Comparison of ENCODE assay signal across 14 mouse cellular contexts in the genomic region with DNA sequence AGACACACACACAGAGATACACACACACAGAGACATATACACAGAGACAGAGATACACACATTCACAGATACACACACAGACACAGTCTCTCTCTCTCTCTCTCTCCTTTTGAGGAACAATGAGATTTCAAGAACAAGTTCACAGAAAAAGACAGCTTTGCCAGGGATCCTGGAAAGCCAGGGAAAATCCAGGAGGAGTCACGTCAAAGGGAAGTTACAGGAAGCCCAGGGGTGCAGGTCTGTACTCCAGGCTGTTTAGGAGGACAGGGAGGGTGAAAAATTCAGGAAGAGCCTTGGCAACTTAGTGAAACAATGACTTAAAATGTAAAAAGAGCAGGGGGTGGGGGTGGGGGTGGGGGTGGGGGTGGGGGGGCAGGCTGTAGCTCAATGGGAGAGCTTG. TPM values are rescaled to one million over a fixed set of nuclear protein-coding genes. Genes with fewer than 3 reads are reported as not detected.
DNase-seq lines count a peak whose midpoint lies in the region; ATAC-seq and TF ChIP-seq lines count a peak whose summit lies in the region.
"Had no signal": no experiment of that assay in that cellular context is flagged by ENCODE, and none has a peak within 500 bp of the region (broad histone marks: within the 10 kb centered on the region; RNA-seq: fewer than 3 reads in every experiment).

No protein-coding gene starts in this region.

- TF ChIP-seq CTCF in hindbrain, postnatal 0 days (IDR thresholded peaks at IDR 0.05; ENCODE audit: low read depth), result no peak
- no peak for TF ChIP-seq CTCF in midbrain, postnatal 0 days (IDR thresholded peaks at IDR 0.05)
- TF ChIP-seq CTCF in liver, postnatal 0 days (IDR thresholded peaks at IDR 0.05; ENCODE audit: low read depth), result no peak

- peak; percentile 92 for DNase-seq in heart, adult 11 months
- DNase-seq in heart, adult 9 months (ENCODE audit: low spot score in 2 of 2), result no peak
- no peak for DNase-seq in hindbrain, postnatal 0 days (ENCODE audit: low spot score)
- DNase-seq in midbrain, postnatal 0 days (ENCODE audit: low spot score), result no peak
- no peak for DNase-seq in liver, postnatal 0 days
- DNase-seq in adrenal gland, postnatal 10 days, result no peak
- DNase-seq: adrenal gland, postnatal 14 days; B cell, adult 2 months; cerebellum, postnatal 25 days; kidney, adult 9 months; right cerebral cortex, postnatal 14 days; thymus, postnatal 14 days had no signal

- whole genome bisulfite sequencing in hindbrain, embryonic 15.5 days, result 70% methylated on average over 1 of the region's 1 CpGs
- WGBS in hindbrain, postnatal 0 days, result 46% methylated on average over 1 of the region's 1 CpGs
- 65% methylated on average over 1 of the region's 1 CpGs for WGBS in midbrain, embryonic 13.5 days
- 54% methylated on average over 1 of the region's 1 CpGs for WGBS in midbrain, postnatal 0 days
- 76% methylated on average over 1 of the region's 1 CpGs for WGBS in liver, postnatal 0 days (ENCODE audit: insufficient replicate concordance)

- no peak for ATAC-seq in hindbrain, embryonic 15.5 days (ENCODE audit: low FRiP score, low read depth)
- ATAC-seq in hindbrain, postnatal 0 days, result no peak
- ATAC-seq in midbrain, embryonic 13.5 days, result no peak
- no peak for ATAC-seq in midbrain, postnatal 0 days (ENCODE audit: low FRiP score)
- ATAC-seq in liver, postnatal 0 days, result no peak

- no peaks in the 10 kb centered on the region for H3K36me3 ChIP-seq in hindbrain, embryonic 15.5 days
- no peaks in the 10 kb centered on the region for H3K36me3 ChIP-seq in hindbrain, postnatal 0 days (ENCODE audit: insufficient read depth, low read length)
- no peaks in the 10 kb centered on the region for H3K36me3 ChIP-seq in midbrain, embryonic 13.5 days
- H3K36me3 ChIP-seq in midbrain, postnatal 0 days (ENCODE audit: insufficient read depth, low read length), result no peaks in the 10 kb centered on the region
- H3K36me3 ChIP-seq in liver, postnatal 0 days (replicated peaks; ENCODE audit: insufficient read depth, low read length), result no peaks in the 10 kb centered on the region

- H3K4me3 ChIP-seq in hindbrain, embryonic 15.5 days, result no peak overlapping the region
- no peak overlapping the region for H3K4me3 ChIP-seq in hindbrain, postnatal 0 days (ENCODE audit: low read length)
- H3K4me3 ChIP-seq in midbrain, embryonic 13.5 days (replicated peaks), result no peak overlapping the region
- H3K4me3 ChIP-seq in midbrain, postnatal 0 days (ENCODE audit: low read depth, low read length), result no peak overlapping the region
- no peak overlapping the region for H3K4me3 ChIP-seq in liver, postnatal 0 days (ENCODE audit: low read depth, low read length)

- peaks cover 9% of the 10 kb centered on the region for H3K4me1 ChIP-seq in hindbrain, embryonic 15.5 days (replicated peaks)
- peaks cover 2% of the 10 kb centered on the region; the same call in 1 of the 2 replicates for H3K4me1 ChIP-seq in hindbrain, postnatal 0 days (ENCODE audit: insufficient read depth, low read length)
- peaks cover 30% of the 10 kb centered on the region for H3K4me1 ChIP-seq in midbrain, embryonic 13.5 days (replicated peaks)
- H3K4me1 ChIP-seq in midbrain, postnatal 0 days (ENCODE audit: insufficient read depth, low read length), result 0 out of 2 replicates have a peak, but pooled peaks cover 3% of the 10 kb centered on the region
- peaks cover 38% of the 10 kb centered on the region for H3K4me1 ChIP-seq in liver, postnatal 0 days (ENCODE audit: insufficient read depth)

- no peak overlapping the region for H3K9ac ChIP-seq in hindbrain, embryonic 15.5 days
- H3K9ac ChIP-seq in hindbrain, postnatal 0 days (replicated peaks; ENCODE audit: low read length), result no peak overlapping the region
- no peak overlapping the region for H3K9ac ChIP-seq in midbrain, embryonic 13.5 days (replicated peaks)
- no peak overlapping the region for H3K9ac ChIP-seq in midbrain, postnatal 0 days (replicated peaks; ENCODE audit: low read length, poor library complexity, severe bottlenecking)
- H3K9ac ChIP-seq in liver, postnatal 0 days (replicated peaks), result no peak overlapping the region

- no peaks in the 10 kb centered on the region for H3K27me3 ChIP-seq in hindbrain, embryonic 15.5 days
- H3K27me3 ChIP-seq in hindbrain, postnatal 0 days (ENCODE audit: insufficient read depth, low read length), result no peaks in the 10 kb centered on the region
- H3K27me3 ChIP-seq in midbrain, embryonic 13.5 days, result no peaks in the 10 kb centered on the region
- no peaks in the 10 kb centered on the region for H3K27me3 ChIP-seq in midbrain, postnatal 0 days (ENCODE audit: insufficient read depth, low read length)
- H3K27me3 ChIP-seq in liver, postnatal 0 days (ENCODE audit: insufficient read depth, low read length), result no peaks in the 10 kb centered on the region

- 0 out of 2 replicates have a peak overlapping the region, but pooled peaks have one; percentile 12 for H3K27ac ChIP-seq in hindbrain, embryonic 15.5 days (replicated peaks)
- no peak overlapping the region for H3K27ac ChIP-seq in hindbrain, postnatal 0 days
- 0 out of 2 replicates have a peak overlapping the region, but pooled peaks have one; percentile 19 for H3K27ac ChIP-seq in midbrain, embryonic 13.5 days
- no peak overlapping the region for H3K27ac ChIP-seq in midbrain, postnatal 0 days (ENCODE audit: low read depth, low read length)
- H3K27ac ChIP-seq in liver, postnatal 0 days (ENCODE audit: low read depth), result peak overlapping the region; percentile 76; the same call in 1 of the 2 replicates

- H3K4me2 ChIP-seq in hindbrain, embryonic 15.5 days, result no peak overlapping the region
- H3K4me2 ChIP-seq in hindbrain, postnatal 0 days (ENCODE audit: low read depth, low read length), result no peak overlapping the region
- H3K4me2 ChIP-seq in midbrain, embryonic 13.5 days (replicated peaks), result no peak overlapping the region
- H3K4me2 ChIP-seq in midbrain, postnatal 0 days (ENCODE audit: low read depth, low read length, poor library complexity, severe bottlenecking), result no peak overlapping the region
- H3K4me2 ChIP-seq in liver, postnatal 0 days (ENCODE audit: low read depth, low read length), result no peak overlapping the region

- TF ChIP-seq EP300 in liver, postnatal 0 days (IDR thresholded peaks at IDR 0.05; ENCODE audit: low read depth), result no peak

- no peaks in the 10 kb centered on the region for H3K9me3 ChIP-seq in hindbrain, embryonic 15.5 days
- H3K9me3 ChIP-seq in hindbrain, postnatal 0 days (ENCODE audit: low read length), result no peaks in the 10 kb centered on the region
- H3K9me3 ChIP-seq in midbrain, embryonic 13.5 days, result no peaks in the 10 kb centered on the region
- H3K9me3 ChIP-seq in midbrain, postnatal 0 days (ENCODE audit: low read length), result no peaks in the 10 kb centered on the region
- H3K9me3 ChIP-seq in liver, postnatal 0 days (ENCODE audit: low read length), result no peaks in the 10 kb centered on the region

RNA-seq across cellular contexts. Expression of a gene that starts 56.5 kb away (rescaled TPM):
- polyA plus RNA-seq in hindbrain, embryonic 15.5 days (2015; fragmentation: Nextera tagmentation; extraction: Ambion mirVana), result 5.0 and 5.6 TPM in 2 replicates
- total RNA-seq in hindbrain, postnatal 0 days (2014; rRNA removed), result 48.0 and 51.3 TPM in 2 replicates
- 1.9 and 2.5 TPM in 2 replicates for polyA plus RNA-seq in hindbrain, postnatal 0 days (2015; fragmentation: Nextera tagmentation; extraction: Ambion mirVana)
- 2.3 and 3.7 TPM in 2 replicates for polyA plus RNA-seq in midbrain, embryonic 13.5 days (2015; fragmentation: Nextera tagmentation; extraction: Ambion mirVana)
- total RNA-seq in midbrain, postnatal 0 days (2014; rRNA removed), result 33.7 and 38.1 TPM in 2 replicates
- 2.6 and 3.2 TPM in 2 replicates for polyA plus RNA-seq in midbrain, postnatal 0 days (2015; fragmentation: Nextera tagmentation; extraction: Ambion mirVana)
- polyA plus RNA-seq in liver, postnatal 0 days (2015; fragmentation: Nextera tagmentation; extraction: Ambion mirVana), result 0.81 and 1.0 TPM in 2 replicates
- 10 to 100 TPM; 12.0 to 17.3 TPM for total RNA-seq in adrenal gland, postnatal 10 days (2021)

Comparison
In these comparisons a context has a peak if more than half of its experiments do, and no peak if none do; other contexts are left out.
1. H3K27ac ChIP-seq: peak in hindbrain, embryonic 15.5 days (single experiment), midbrain, embryonic 13.5 days (single experiment) and liver, postnatal 0 days (single experiment); none in hindbrain, postnatal 0 days (single experiment) and midbrain, postnatal 0 days (single experiment).